Mouse (Mus musculus): ENCODE data around the gene Gm20388. TPM values are rescaled to one million over a fixed set of nuclear protein-coding genes. Genes with fewer than 3 reads are reported as not detected.

Gm20388 gene
- polyA plus RNA-seq, 1 experiment from 2014 or later, result not detected

DNA sequence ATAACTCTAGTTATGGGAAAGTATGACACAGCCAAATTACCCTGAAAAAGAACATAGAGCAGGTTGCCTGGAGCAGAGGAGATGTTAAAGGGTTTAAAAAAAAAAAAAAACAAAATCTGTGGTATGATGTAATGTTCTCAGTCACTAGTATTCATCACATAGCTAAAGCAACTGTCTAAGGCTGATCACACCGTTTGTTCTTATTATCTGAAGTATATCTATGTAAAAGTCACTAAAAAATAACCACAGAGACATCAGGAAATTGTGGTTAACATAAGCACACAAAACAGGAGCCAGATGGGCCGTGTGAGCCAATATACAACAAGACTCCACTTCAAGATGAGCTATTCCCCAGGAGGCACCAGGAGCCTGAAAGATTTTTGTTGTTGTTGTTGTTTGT is 3089.7 kb downstream of the Gm20388 start:
- Histone ChIP-seq H3K9ac (ENCODE audit: low read depth, low read length) (no peak overlapping the region), H3K9me3 (ENCODE audit: control insufficient read depth, low read length) (no peaks in the 10 kb centered on the region), H3K4me2 (replicated peaks; ENCODE audit: low read depth, low read length) (no peak overlapping the region), H3K4me3 (ENCODE audit: low read length) (no peak overlapping the region), H3K27ac (ENCODE audit: low read depth, low read length) (no peak overlapping the region), H3K27me3 (ENCODE audit: control insufficient read depth, insufficient read depth, low read length) (no peaks in the 10 kb centered on the region), H3K36me3 (ENCODE audit: control insufficient read depth, insufficient read depth, low read length) (no peaks in the 10 kb centered on the region), H3K4me1 (ENCODE audit: control insufficient read depth, insufficient read depth, low read length) (peaks cover 11% of the 10 kb centered on the region)
- no peak for ATAC-seq (ENCODE audit: low FRiP score, low TSS enrichment)
- WGBS, result 83% methylated on average over 2 of the region's 2 CpGs

DNA sequence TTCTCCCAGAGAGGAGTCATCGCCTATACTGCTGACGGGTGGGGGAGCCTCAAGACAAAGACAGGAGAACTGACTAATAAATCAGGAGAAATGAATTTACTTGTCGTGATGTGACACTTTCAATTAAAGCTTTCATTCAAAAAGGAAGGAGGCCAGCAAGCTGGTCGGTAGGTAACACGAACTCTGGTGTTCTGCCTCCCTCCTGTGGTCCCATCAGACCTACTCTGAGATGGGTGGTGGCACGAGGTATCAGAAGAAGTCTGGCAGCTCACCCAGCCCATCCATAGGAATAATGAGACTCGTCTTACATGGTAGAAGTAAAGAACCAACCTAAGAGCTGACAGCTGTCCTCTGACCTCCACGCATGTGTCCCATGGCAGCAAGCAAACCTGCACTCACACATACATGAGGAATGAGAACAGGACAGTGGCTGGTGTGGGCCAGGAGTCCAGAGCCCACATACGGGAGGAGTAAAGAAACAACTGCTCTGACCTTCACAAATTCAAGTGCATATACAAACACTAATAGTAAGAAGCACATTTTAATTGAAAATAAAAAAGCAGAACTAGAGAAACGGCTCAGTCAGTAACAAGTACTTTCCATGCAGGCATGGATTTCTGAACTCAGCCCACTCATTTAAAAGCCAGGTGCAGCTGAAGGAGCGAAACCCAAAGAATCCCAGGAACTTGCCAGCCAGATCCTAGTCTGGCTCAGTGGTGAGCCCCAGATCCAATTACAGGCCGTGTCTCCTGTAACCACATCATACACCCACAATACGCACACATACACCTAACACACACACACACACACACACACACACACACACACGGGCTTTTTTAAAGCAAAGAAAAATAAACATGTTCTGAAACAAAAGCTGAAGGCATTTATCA is 3093.6 kb downstream of the Gm20388 start:
- no peak overlapping the region for H3K9ac ChIP-seq (ENCODE audit: low read depth, low read length)
- no peak overlapping the region for H3K4me2 ChIP-seq (replicated peaks; ENCODE audit: low read depth, low read length)
- no peaks in the 10 kb centered on the region for H3K27me3 ChIP-seq (ENCODE audit: control insufficient read depth, insufficient read depth, low read length)
- ATAC-seq (ENCODE audit: low FRiP score, low TSS enrichment), result peak; percentile 52; the same call in 1 of the 2 replicates
- H3K4me1 ChIP-seq (ENCODE audit: control insufficient read depth, insufficient read depth, low read length), result peaks cover 29% of the 10 kb centered on the region
- WGBS, result 43% methylated on average over 14 of the region's 14 CpGs
- H3K4me3 ChIP-seq (ENCODE audit: low read length), result no peak overlapping the region
- H3K36me3 ChIP-seq (ENCODE audit: control insufficient read depth, insufficient read depth, low read length), result no peaks in the 10 kb centered on the region
- H3K9me3 ChIP-seq (ENCODE audit: control insufficient read depth, low read length), result no peaks in the 10 kb centered on the region
- no peak overlapping the region for H3K27ac ChIP-seq (ENCODE audit: low read depth, low read length)

DNA sequence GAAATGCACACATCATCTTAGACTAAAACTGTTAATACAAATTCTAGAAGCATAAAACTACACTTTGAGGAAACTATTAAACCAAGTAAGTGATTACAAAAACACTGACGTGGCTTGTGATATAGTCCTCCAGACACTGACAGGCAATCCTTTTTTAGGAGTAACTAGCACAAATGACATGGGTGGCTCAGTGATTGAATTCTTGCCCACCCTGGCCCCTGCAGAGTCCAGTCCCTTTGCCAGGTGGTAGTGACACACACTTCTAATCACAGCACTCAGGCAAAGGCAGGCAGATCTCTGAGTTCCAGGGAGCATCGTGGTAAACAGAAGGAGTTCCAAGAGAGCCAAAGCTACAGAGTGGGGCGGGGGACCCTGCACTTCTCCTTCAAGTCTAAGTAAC is 3094.7 kb downstream of the Gm20388 start:
- Histone ChIP-seq H3K4me3 (ENCODE audit: low read length) (no peak overlapping the region), H3K36me3 (ENCODE audit: control insufficient read depth, insufficient read depth, low read length) (no peaks in the 10 kb centered on the region), H3K9ac (ENCODE audit: low read depth, low read length) (no peak overlapping the region), H3K27me3 (ENCODE audit: control insufficient read depth, insufficient read depth, low read length) (no peaks in the 10 kb centered on the region), H3K9me3 (ENCODE audit: control insufficient read depth, low read length) (no peaks in the 10 kb centered on the region), H3K27ac (ENCODE audit: low read depth, low read length) (no peak overlapping the region), H3K4me1 (ENCODE audit: control insufficient read depth, insufficient read depth, low read length) (peaks cover 29% of the 10 kb centered on the region), H3K4me2 (replicated peaks; ENCODE audit: low read depth, low read length) (no peak overlapping the region)
- 61% methylated on average over 3 of the region's 3 CpGs for WGBS
- no peak for ATAC-seq (ENCODE audit: low FRiP score, low TSS enrichment)

DNA sequence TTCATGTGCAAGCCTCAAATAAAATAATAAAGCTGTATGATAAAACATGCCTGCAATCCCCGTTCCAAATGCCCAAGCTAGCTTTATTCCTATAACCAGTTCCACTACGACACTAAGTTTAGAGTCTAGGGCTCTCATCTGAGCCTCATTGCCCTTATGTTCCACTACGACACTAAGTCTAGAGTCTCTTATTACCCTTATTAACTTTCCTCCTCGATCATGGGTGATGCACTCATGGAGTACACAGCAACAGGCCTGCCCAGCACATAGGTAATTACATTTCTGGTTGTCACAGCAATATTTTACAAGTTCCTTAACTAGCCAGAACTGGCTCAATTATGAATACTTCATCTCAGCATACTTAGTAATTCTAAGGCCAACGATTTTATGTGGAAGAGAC is 3095.2 kb downstream of the Gm20388 start:
- H3K27me3 ChIP-seq (ENCODE audit: control insufficient read depth, insufficient read depth, low read length), result no peaks in the 10 kb centered on the region
- 71% methylated on average over 5 of the region's 5 CpGs for WGBS
- H3K4me3 ChIP-seq (ENCODE audit: low read length), result no peak overlapping the region
- no peak overlapping the region for H3K9ac ChIP-seq (ENCODE audit: low read depth, low read length)
- H3K36me3 ChIP-seq (ENCODE audit: control insufficient read depth, insufficient read depth, low read length), result no peaks in the 10 kb centered on the region
- H3K4me1 ChIP-seq (ENCODE audit: control insufficient read depth, insufficient read depth, low read length), result peaks cover 29% of the 10 kb centered on the region
- no peaks in the 10 kb centered on the region for H3K9me3 ChIP-seq (ENCODE audit: control insufficient read depth, low read length)
- no peak overlapping the region for H3K4me2 ChIP-seq (replicated peaks; ENCODE audit: low read depth, low read length)
- no peak overlapping the region for H3K27ac ChIP-seq (ENCODE audit: low read depth, low read length)
- ATAC-seq (ENCODE audit: low FRiP score, low TSS enrichment), result no peak

DNA sequence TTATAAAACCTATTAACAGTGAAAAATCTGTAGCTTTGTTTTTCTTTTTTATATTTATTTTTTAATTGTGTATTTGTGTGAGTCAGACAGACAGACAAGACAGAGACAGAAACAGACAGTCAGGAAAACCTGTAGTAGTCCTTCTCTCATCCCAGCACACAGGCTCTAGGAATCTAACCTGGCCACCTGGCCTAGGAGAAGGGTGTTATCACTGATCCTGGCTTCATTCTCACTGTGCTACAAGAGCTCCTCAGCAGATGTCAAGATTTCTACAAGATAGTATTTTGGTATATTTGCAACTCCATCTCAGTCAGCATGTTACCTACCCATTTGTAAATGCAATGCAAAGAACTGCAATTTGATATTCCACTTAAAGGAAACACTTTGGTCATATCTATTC is 3100.7 kb downstream of the Gm20388 start:
- Histone ChIP-seq H3K9ac (ENCODE audit: low read depth, low read length) (no peak overlapping the region), H3K4me3 (ENCODE audit: low read length) (no peak overlapping the region), H3K27me3 (ENCODE audit: control insufficient read depth, insufficient read depth, low read length) (no peaks in the 10 kb centered on the region), H3K27ac (ENCODE audit: low read depth, low read length) (no peak overlapping the region), H3K4me1 (ENCODE audit: control insufficient read depth, insufficient read depth, low read length) (peaks cover 14% of the 10 kb centered on the region; the same call in 1 of the 2 replicates), H3K9me3 (ENCODE audit: control insufficient read depth, low read length) (no peaks in the 10 kb centered on the region), H3K36me3 (ENCODE audit: control insufficient read depth, insufficient read depth, low read length) (no peaks in the 10 kb centered on the region), H3K4me2 (replicated peaks; ENCODE audit: low read depth, low read length) (no peak overlapping the region)
- ATAC-seq (ENCODE audit: low FRiP score, low TSS enrichment), result no peak

DNA sequence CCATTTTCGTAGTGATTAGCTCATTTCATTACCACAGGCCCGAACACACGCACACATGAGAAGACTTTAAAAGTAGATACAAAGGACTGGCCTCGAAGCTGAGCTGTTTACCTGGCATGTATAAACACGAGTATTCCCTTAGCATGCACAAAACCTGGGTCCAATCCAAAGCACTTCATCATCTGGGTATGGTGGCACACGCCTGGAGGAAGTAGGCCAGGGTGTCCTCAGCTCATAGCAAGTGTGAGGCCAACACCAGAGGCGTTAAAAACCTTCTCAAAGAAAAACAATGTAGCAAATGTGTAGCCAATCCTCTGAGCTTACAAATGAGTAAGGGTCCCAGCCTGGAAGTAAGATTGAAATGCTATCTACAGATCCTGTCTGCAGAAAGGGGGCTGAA is 3103.8 kb downstream of the Gm20388 start:
- ATAC-seq (ENCODE audit: low FRiP score, low TSS enrichment), result no peak
- Histone ChIP-seq H3K27me3 (ENCODE audit: control insufficient read depth, insufficient read depth, low read length) (no peaks in the 10 kb centered on the region), H3K9ac (ENCODE audit: low read depth, low read length) (no peak overlapping the region), H3K36me3 (ENCODE audit: control insufficient read depth, insufficient read depth, low read length) (peaks cover 3% of the 10 kb centered on the region; the same call in 1 of the 2 replicates), H3K27ac (ENCODE audit: low read depth, low read length) (no peak overlapping the region), H3K4me3 (ENCODE audit: low read length) (no peak overlapping the region), H3K9me3 (ENCODE audit: control insufficient read depth, low read length) (no peaks in the 10 kb centered on the region), H3K4me1 (ENCODE audit: control insufficient read depth, insufficient read depth, low read length) (peaks cover 14% of the 10 kb centered on the region), H3K4me2 (replicated peaks; ENCODE audit: low read depth, low read length) (no peak overlapping the region)
- WGBS, result 70% methylated on average over 7 of the region's 7 CpGs

DNA sequence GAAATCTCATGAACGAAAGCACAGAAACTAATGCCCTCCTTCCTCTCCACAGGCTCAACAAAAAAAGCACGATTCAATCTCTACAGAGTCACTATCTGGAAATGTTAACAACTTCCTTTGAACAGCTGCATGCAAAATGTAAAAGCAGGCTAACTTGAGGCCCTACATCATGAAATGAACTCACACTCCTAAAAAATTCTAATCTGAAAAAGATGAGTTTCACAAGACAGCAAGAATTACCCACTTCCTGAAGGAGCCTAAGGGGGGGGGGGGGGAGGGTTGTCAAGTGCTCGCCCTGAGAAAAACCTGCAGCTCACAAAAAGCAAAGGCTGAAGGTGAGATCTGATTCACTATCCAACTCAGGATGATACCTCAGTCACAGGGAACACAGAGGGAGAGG is 3104.4 kb downstream of the Gm20388 start:
- WGBS, result 62% methylated on average over 3 of the region's 3 CpGs
- H3K27me3 ChIP-seq (ENCODE audit: control insufficient read depth, insufficient read depth, low read length), result no peaks in the 10 kb centered on the region
- H3K9ac ChIP-seq (ENCODE audit: low read depth, low read length), result no peak overlapping the region
- no peak for ATAC-seq (ENCODE audit: low FRiP score, low TSS enrichment)
- no peak overlapping the region for H3K27ac ChIP-seq (ENCODE audit: low read depth, low read length)
- H3K4me3 ChIP-seq (ENCODE audit: low read length), result no peak overlapping the region
- no peaks in the 10 kb centered on the region for H3K9me3 ChIP-seq (ENCODE audit: control insufficient read depth, low read length)
- H3K36me3 ChIP-seq (ENCODE audit: control insufficient read depth, insufficient read depth, low read length), result peaks cover 3% of the 10 kb centered on the region; the same call in 1 of the 2 replicates
- no peak overlapping the region for H3K4me2 ChIP-seq (replicated peaks; ENCODE audit: low read depth, low read length)
- peaks cover 15% of the 10 kb centered on the region for H3K4me1 ChIP-seq (ENCODE audit: control insufficient read depth, insufficient read depth, low read length)

DNA sequence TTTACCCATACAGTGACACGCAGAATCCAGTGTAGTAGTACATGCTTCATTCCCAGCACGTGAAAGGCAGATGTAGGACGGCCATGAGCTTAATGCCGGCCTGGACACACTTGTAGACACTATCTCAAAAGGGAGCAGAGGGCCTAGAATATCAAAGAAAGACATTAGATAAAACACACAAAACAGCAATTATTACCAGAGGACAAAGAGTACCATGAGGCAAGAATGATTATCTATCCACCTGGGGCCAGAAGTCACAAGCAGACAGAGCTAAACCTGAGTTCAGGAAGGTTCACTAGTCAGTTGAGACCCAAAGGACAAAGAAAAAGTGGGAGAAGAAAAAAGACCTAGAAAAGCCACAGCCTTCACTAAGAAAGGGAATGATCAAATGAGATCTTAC is 3106.5 kb downstream of the Gm20388 start:
- Histone ChIP-seq H3K4me2 (replicated peaks; ENCODE audit: low read depth, low read length) (no peak overlapping the region), H3K4me3 (ENCODE audit: low read length) (no peak overlapping the region), H3K27ac (ENCODE audit: low read depth, low read length) (no peak overlapping the region), H3K9ac (ENCODE audit: low read depth, low read length) (no peak overlapping the region), H3K27me3 (ENCODE audit: control insufficient read depth, insufficient read depth, low read length) (no peaks in the 10 kb centered on the region), H3K9me3 (ENCODE audit: control insufficient read depth, low read length) (no peaks in the 10 kb centered on the region), H3K4me1 (ENCODE audit: control insufficient read depth, insufficient read depth, low read length) (peaks cover 17% of the 10 kb centered on the region), H3K36me3 (ENCODE audit: control insufficient read depth, insufficient read depth, low read length) (peaks cover 5% of the 10 kb centered on the region; the same call in 1 of the 2 replicates)
- 94% methylated on average over 4 of the region's 4 CpGs for WGBS
- no peak for ATAC-seq (ENCODE audit: low FRiP score, low TSS enrichment)

DNA sequence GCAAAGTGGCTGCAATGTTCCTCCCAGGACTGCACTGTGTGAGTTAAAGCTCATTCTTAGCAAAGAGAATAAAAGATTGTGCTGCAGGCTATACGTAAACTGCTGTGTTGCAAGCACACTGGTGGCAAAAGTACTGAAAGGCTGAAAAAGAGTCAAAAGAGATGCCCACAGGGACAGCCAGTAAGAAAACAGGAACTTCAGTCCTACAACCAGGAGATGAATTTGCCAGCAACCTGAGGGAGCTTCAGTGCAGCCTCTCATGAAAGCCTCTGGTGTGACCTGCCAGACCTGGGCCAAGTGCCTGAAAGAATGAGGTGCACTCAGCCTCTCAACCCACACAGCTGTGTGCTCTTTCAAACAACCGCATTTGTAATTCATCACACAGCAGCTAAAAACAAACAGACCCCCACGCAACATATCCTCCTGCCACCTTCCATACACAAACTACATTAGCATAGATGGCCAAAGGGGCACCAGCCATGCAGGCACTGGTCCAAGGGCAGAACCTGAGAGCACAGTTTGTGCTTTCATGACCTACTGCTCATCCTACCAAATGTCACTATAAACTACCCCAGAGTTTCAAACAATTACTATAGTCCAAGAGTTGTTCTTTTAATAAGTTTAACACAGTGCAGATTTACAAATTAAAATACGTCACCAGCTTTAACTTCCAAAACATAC is 3108.0 kb downstream of the Gm20388 start:
- Histone ChIP-seq H3K27ac (ENCODE audit: low read depth, low read length) (no peak overlapping the region), H3K4me3 (ENCODE audit: low read length) (no peak overlapping the region), H3K9ac (ENCODE audit: low read depth, low read length) (no peak overlapping the region), H3K36me3 (ENCODE audit: control insufficient read depth, insufficient read depth, low read length) (peaks cover 5% of the 10 kb centered on the region; the same call in 1 of the 2 replicates), H3K27me3 (ENCODE audit: control insufficient read depth, insufficient read depth, low read length) (no peaks in the 10 kb centered on the region), H3K4me2 (replicated peaks; ENCODE audit: low read depth, low read length) (no peak overlapping the region), H3K9me3 (ENCODE audit: control insufficient read depth, low read length) (no peaks in the 10 kb centered on the region), H3K4me1 (ENCODE audit: control insufficient read depth, insufficient read depth, low read length) (peaks cover 17% of the 10 kb centered on the region)
- ATAC-seq (ENCODE audit: low FRiP score, low TSS enrichment), result no peak
- 64% methylated on average over 4 of the region's 4 CpGs for WGBS
